Mouse (Mus musculus) stomach, embryonic 15.5 days (tissue): ENCODE results near the gene Ptger1. TPM values are rescaled to one million over a fixed set of nuclear protein-coding genes. Genes with fewer than 3 reads are reported as not detected.

Source experiments
- ATAC-seq: fragments of 200-750 bp; cut with Nextera tagmentation; 2 replicates; pipeline ENCODE4 v1.8.0; 2017; ENCODE audit warnings: low read depth, moderate number of reproducible peaks, moderate TSS enrichment; ENCODE audit not compliant: insufficient read depth, low FRiP score
- H3K27ac ChIP-seq: fragments of 300-500 bp; sonication (generic); 2 replicates; pipeline ENCODE4 v1.5.1; 2015; ENCODE audit warnings: mild to moderate bottlenecking, inconsistent platforms
- H3K27me3 ChIP-seq: fragments of 300-500 bp; sonication (generic); replicated peaks from 2 replicates; pipeline ENCODE4 v1.6.1; 2015; ENCODE audit warnings: inconsistent platforms
- H3K36me3 ChIP-seq: fragments of 300-500 bp; sonication (generic); 2 replicates; pipeline ENCODE4 v1.6.1; 2015; ENCODE audit warnings: inconsistent platforms
- H3K4me1 ChIP-seq: fragments of 300-500 bp; sonication (generic); 2 replicates; pipeline ENCODE4 v1.6.1; 2015; ENCODE audit warnings: inconsistent platforms
- H3K4me2 ChIP-seq: fragments of 300-500 bp; sonication (generic); 2 replicates; pipeline ENCODE4 v1.6.1; 2015; ENCODE audit warnings: mild to moderate bottlenecking, inconsistent platforms
- H3K4me3 ChIP-seq: fragments of 300-500 bp; sonication (generic); replicated peaks from 2 replicates; pipeline ENCODE4 v1.5.1; 2015; ENCODE audit warnings: inconsistent platforms
- H3K9ac ChIP-seq: fragments of 300-500 bp; sonication (generic); 2 replicates; pipeline ENCODE4 v1.6.1; 2015; ENCODE audit warnings: inconsistent platforms
- H3K9me3 ChIP-seq: fragments of 300-500 bp; sonication (generic); 2 replicates; pipeline ENCODE4 v1.6.1; 2016; ENCODE audit warnings: inconsistent platforms
- WGBS: fragments of 180-500 bp; shearing (Covaris S2); methylation state at CpG from one replicate; pipeline ENCODE4 v1.1.7; 2015; 5-methylcytosine and 5-hydroxymethylcytosine counted together
- polyA plus RNA-seq: library from polyadenylated mRNA; unstranded; fragments of >200 nt; fragmentation: Nextera tagmentation; extraction: Ambion mirVana; gene quantifications from 2 replicates; pipeline ENCODE4 v1.2.1, GENCODE M21; 2015

Ptger1 gene
- polyA plus RNA-seq, 1 experiment from 2014 or later: 4.4 TPM

DNA sequence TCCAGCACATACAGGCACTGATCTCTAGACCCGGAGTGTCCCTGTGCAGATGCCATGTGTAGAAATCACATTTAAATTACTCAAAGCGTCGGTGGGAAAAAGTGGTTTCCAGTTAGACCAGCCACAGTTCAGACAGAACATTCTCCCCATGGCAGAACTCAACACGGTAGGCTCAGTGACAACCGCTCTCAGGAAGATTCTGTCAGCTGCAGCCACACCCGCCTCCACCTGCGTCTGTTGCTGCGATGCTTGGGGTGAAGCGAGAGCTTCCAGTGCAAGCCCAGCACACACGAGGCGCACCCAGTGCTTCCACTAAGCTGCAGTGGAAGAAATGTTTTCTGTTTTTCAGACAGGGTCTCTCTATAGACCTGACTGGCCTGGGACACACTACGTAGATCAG, 13.4 kb downstream of the Ptger1 start:
- Histone ChIP-seq H3K4me1 (peaks cover 7% of the 10 kb centered on the region; the same call in 1 of the 2 replicates), H3K27me3 (no peaks in the 10 kb centered on the region), H3K4me3 (no peak overlapping the region), H3K36me3 (peaks cover 49% of the 10 kb centered on the region), H3K9ac (no peak overlapping the region), H3K9me3 (no peaks in the 10 kb centered on the region), H3K27ac (no peak overlapping the region), H3K4me2 (no peak overlapping the region)
- ATAC-seq: no peak
- 92% methylated on average over 12 of the region's 12 CpGs for WGBS

DNA sequence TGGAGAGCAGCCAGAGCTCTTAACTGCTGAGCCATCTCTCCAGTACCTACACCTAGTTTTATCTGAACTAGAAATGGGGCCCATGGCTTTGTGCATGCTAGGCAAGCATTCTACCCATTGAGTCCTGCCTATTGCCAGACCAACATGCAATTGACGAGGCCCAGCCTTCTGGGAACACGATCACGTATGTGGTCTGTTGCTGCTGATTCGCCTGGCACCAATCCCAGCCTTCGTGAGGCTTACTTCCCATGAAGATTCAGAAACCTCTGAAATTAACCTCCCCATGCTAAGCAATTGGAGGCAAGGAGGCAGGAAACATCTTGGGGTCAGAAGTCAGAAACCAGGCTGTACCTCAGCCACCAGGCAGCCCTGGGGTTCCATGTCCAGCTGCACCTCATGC, 14.1 kb downstream of the Ptger1 start:
- H3K27ac ChIP-seq: peak overlapping the region; percentile 74
- no peaks in the 10 kb centered on the region for H3K27me3 ChIP-seq
- no peaks in the 10 kb centered on the region for H3K9me3 ChIP-seq
- no peak for ATAC-seq
- no peak overlapping the region for H3K9ac ChIP-seq
- peaks cover 49% of the 10 kb centered on the region for H3K36me3 ChIP-seq
- peaks cover 7% of the 10 kb centered on the region; the same call in 1 of the 2 replicates for H3K4me1 ChIP-seq
- H3K4me3 ChIP-seq: no peak overlapping the region
- WGBS: 74% methylated on average over 5 of the region's 5 CpGs
- no peak overlapping the region for H3K4me2 ChIP-seq

DNA sequence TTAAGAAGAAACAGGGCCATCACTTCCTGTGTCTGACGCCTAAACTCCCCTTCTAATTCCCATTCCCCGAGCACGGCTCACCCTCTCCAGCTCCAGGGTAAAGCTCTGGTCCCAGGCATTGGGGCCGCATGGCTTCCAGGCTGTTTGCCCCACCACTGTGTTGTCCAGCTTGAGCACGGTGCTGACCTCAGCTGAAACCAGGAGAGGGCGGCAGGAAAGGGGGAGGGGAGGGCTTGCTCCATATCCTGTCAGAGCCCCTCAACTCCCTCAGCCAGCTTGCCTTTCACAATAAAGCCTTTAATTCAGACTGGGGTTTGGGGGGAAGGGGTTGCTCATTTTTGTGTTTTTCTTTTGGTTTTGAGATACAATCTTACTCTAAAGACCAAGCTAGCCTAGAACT, 14.6 kb downstream of the Ptger1 start:
- H3K27me3 ChIP-seq: no peaks in the 10 kb centered on the region
- peaks cover 7% of the 10 kb centered on the region; the same call in 1 of the 2 replicates for H3K4me1 ChIP-seq
- ATAC-seq: peak; percentile 44; the same call in 1 of the 2 replicates
- 14% methylated on average over 6 of the region's 6 CpGs for WGBS
- H3K9me3 ChIP-seq: no peaks in the 10 kb centered on the region
- H3K4me2 ChIP-seq: no peak overlapping the region
- H3K36me3 ChIP-seq: peaks cover 49% of the 10 kb centered on the region
- H3K4me3 ChIP-seq: no peak overlapping the region
- H3K9ac ChIP-seq: no peak overlapping the region
- peak overlapping the region; percentile 74 for H3K27ac ChIP-seq

DNA sequence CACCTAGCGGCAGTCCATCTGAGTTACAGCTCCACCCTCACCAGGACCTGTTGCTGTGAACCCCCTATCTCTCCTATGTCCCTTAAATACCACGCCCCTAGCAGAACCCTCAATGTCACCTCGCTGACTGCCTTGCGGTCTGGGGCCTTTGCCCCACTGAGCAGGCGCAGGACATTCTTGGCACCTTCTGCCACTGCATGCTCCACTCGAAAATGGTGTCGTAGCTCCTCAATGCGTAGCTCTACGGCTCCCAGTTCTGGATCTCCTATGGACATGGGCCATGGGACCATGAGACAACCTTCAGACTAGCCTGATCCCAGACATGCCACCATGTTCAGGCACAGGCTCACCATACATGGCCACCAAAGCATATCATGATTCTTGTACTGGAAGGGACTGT, 18.0 kb downstream of the Ptger1 start:
- no peak overlapping the region for H3K4me3 ChIP-seq
- WGBS: 92% methylated on average over 9 of the region's 9 CpGs
- no peaks in the 10 kb centered on the region for H3K9me3 ChIP-seq
- H3K9ac ChIP-seq: no peak overlapping the region
- H3K27ac ChIP-seq: no peak overlapping the region
- no peak for ATAC-seq
- H3K4me2 ChIP-seq: no peak overlapping the region
- H3K27me3 ChIP-seq: no peaks in the 10 kb centered on the region
- H3K4me1 ChIP-seq: peaks cover 7% of the 10 kb centered on the region; the same call in 1 of the 2 replicates
- H3K36me3 ChIP-seq: peaks cover 38% of the 10 kb centered on the region

DNA sequence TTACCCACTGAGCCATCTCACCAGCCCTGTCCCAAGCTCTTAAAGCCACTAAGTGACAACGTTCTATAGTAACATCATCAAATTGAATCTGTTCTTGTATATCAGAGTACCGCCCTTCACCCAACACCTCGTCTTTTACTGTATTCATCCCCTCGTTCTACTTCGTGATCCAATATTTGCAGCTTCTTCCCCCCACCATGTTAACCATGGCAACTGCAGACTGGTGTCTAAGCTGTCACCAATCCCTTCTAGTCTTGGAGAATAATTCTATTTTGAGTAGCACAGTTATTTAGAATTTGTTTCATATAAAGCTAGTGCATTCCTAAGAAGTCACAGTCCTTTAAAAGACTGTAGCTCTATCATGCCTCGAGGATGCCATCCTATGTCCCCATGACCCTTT, 22.8 kb downstream of the Ptger1 start:
- WGBS: 92% methylated on average over 6 of the region's 6 CpGs
- H3K27me3 ChIP-seq: no peaks in the 10 kb centered on the region
- peaks cover 5% of the 10 kb centered on the region; the same call in 1 of the 2 replicates for H3K4me1 ChIP-seq
- H3K36me3 ChIP-seq: peaks cover 35% of the 10 kb centered on the region
- H3K4me2 ChIP-seq: no peak overlapping the region
- no peak overlapping the region for H3K4me3 ChIP-seq
- no peaks in the 10 kb centered on the region for H3K9me3 ChIP-seq
- ATAC-seq: no peak
- no peak overlapping the region for H3K27ac ChIP-seq
- no peak overlapping the region for H3K9ac ChIP-seq

DNA sequence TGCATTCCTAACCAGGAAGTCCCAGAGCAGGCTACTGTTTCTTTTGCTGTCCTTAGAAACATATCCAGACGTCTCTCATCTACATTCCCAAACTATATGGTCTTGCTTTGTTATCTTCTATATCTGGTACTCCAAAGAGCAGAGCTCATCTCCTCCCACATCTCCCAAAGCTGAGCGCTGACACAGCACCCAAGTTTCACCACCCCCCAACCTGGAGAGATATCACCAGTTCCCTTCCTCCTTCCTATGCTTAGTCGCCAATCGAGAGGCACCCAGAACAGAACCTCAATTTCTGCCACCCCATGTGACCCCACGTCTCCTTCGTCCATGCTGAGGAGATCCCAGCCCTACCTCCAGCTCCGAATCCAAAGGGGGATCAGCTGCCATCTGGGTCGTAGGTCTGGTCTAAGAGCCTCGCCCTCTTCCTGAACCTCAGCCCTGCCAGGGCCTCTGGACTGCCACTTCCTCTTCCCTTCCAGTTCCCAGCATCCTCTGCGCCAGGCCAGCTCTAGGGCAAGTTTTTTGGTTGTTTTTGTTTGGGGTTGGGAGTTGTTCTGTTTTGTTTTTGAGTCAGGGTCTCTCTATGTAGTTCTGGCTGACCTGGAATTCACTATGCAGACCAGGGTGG, 27.2 kb downstream of the Ptger1 start:
- Histone ChIP-seq H3K36me3 (peaks cover 25% of the 10 kb centered on the region), H3K27ac (no peak overlapping the region), H3K4me3 (no peak overlapping the region), H3K9me3 (no peaks in the 10 kb centered on the region), H3K27me3 (no peaks in the 10 kb centered on the region), H3K4me2 (no peak overlapping the region), H3K9ac (no peak overlapping the region), H3K4me1 (peaks cover 24% of the 10 kb centered on the region)
- ATAC-seq: no peak
- 79% methylated on average over 10 of the region's 10 CpGs for WGBS

DNA sequence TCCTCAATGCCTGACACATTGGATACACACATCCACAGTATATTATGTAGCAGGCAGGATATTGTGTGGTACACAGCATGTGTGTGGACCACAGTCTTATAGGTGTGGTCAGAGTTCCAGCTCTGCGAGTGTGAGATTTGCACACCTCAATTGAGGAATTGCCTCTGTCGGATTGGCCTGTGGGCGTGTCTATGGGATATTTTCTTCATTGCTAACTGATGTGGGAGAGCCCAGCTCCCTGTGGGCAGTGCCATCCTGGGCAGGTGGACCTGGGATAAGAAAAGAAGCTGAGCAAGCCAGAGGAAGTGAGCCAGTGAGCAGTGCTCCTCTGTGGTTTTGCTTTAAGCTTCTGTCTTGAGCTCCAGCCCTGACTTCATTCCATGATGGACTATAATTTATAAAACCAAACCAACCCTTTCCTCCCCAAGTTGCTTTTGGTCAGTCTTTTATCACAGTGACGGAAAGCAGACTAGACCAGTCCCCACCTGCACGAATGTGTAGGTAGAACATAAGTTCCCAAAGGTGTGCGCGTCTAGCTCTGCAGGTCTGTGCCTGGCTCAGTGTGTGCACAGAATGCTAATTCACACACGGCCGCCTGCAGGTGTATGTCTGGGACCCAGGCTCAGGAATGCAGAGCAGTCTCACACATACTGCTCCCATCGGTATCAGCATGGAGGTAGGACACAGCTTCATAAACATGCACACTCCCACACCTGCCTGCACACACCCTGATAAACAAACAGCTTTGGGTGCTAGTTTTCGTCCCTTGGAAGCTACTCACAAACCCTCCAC, 28.1 kb downstream of the Ptger1 start:
- no peak overlapping the region for H3K27ac ChIP-seq
- peaks cover 24% of the 10 kb centered on the region for H3K36me3 ChIP-seq

DNA sequence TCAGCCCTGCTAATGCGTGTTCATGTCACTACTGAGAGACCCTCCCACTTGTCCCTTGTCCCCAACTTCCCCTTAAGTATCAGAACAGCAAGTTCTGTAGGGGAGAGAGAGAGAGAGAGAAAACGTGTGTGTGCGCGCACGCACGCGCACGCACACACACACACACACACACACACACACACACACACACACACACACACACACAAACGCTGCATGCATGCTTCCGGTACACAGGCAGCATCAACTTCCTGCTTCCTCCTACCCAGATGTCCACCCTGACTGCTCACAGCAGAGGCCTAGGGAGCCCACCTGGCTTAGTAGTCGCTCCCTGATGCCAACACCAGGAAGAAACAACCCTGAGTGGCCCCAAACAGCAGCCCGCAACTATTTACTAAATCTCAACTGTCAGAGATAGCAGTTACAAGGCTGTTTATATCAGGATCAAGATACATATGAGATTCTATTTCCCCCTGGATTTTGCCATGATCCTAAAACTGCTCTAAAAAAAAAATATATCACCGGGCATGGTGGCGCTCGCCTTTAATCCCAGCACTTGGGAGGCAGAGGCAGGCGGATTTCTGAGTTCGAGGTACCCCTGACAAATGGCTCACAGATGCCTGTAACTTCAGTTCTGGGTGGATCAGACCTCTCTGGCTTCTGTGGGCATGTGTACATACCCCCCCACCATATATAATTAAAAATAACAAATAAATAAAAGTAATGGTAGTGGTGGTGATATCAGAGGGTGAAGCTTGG, 29.1 kb downstream of the Ptger1 start:
- H3K9me3 ChIP-seq: no peaks in the 10 kb centered on the region
- no peak overlapping the region for H3K4me3 ChIP-seq
- no peak overlapping the region for H3K27ac ChIP-seq
- H3K4me1 ChIP-seq: peaks cover 32% of the 10 kb centered on the region
- ATAC-seq: no peak
- H3K27me3 ChIP-seq: no peaks in the 10 kb centered on the region
- WGBS: 71% methylated on average over 13 of the region's 17 CpGs
- H3K9ac ChIP-seq: no peak overlapping the region
- H3K36me3 ChIP-seq: peaks cover 20% of the 10 kb centered on the region
- no peak overlapping the region for H3K4me2 ChIP-seq

More for the DNA sequence above, 28.1 kb downstream of the Ptger1 start:
- no peaks in the 10 kb centered on the region for H3K9me3 ChIP-seq
- H3K9ac ChIP-seq: no peak overlapping the region
- no peak overlapping the region for H3K4me3 ChIP-seq
- H3K27me3 ChIP-seq: no peaks in the 10 kb centered on the region
- peaks cover 27% of the 10 kb centered on the region for H3K4me1 ChIP-seq
- no peak overlapping the region for H3K4me2 ChIP-seq
- ATAC-seq: no peak
- 70% methylated on average over 11 of the region's 11 CpGs for WGBS

DNA sequence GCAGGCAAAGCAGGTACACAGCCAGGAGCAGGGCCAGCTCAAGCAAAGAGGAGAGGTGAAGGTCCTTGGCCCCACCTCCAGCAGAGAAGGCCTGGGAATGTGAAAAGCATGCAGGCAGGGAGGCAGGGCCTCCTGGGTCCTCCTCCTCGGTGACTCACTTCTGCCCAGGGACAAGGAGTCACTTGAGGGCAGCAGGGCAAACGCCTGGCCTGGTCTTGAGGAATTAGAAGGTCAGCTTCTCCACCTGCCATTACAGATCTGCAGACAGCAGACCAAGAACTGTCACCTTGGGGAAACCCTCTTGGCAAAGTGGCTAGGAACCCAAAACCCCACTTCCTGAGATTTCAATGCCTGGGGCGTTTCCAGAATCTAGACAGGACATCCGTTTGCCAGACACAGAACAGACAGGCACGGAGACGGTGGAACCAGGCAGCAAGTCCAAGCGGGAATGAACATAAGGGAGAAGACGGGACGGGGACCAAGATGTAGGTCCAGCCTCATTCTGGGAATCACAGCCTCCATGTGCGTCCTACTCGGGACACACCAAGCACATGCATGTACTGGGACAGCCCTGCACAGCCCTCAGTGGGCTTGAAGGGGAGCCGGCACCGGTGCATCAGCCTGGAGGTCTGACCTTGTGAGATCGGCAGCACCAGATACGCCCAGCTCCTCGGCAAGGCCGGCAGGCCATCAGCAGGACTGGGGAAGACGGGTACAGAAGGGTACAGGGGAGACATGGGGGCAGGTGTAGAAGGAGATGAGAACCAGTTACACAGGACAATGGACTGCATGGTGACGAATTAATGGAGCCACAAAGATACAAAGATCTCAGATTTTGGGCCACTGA, 31.1 kb downstream of the Ptger1 start:
- peak overlapping the region; percentile 89 for H3K27ac ChIP-seq
- WGBS: 42% methylated on average over 19 of the region's 19 CpGs
- 0 out of 2 replicates have a peak, but pooled peaks cover 1% of the 10 kb centered on the region for H3K36me3 ChIP-seq
- ATAC-seq: no peak
- H3K9ac ChIP-seq: no peak overlapping the region
- H3K4me3 ChIP-seq: peak overlapping the region; percentile 95
- H3K9me3 ChIP-seq: no peaks in the 10 kb centered on the region
- peaks cover 32% of the 10 kb centered on the region for H3K4me1 ChIP-seq
- H3K4me2 ChIP-seq: peak overlapping the region; percentile 94
- no peaks in the 10 kb centered on the region for H3K27me3 ChIP-seq

DNA sequence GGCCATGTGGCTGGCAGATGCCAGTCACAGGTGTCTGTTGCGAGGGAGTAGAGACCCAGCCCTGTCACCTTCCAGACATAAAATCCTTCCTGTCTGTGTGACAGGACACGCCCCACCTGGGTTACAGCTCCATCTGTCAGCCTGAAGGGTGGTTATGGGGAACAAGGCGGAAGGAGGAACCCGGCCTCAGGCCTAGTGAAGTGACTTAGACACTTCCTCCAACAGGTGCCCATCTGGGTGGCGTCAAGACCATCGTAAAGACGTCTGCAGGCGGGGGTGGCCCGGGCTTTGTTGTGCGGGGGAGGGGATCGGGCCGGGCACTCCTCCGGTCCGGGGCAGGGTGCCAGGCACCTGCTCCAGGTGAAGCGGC, 31.8 kb downstream of the Ptger1 start:
- no peaks in the 10 kb centered on the region for H3K27me3 ChIP-seq
- H3K36me3 ChIP-seq: no peaks in the 10 kb centered on the region
- H3K4me3 ChIP-seq: peak overlapping the region; percentile 95
- H3K9ac ChIP-seq: peak overlapping the region; percentile 95
- peak overlapping the region; percentile 89 for H3K27ac ChIP-seq
- peak overlapping the region; percentile 94 for H3K4me2 ChIP-seq
- H3K9me3 ChIP-seq: no peaks in the 10 kb centered on the region
- peak; percentile 18; the same call in 1 of the 2 replicates for ATAC-seq
- WGBS: 5% methylated on average over 15 of the region's 15 CpGs
- peaks cover 32% of the 10 kb centered on the region for H3K4me1 ChIP-seq
